Comparison of ENCODE assay signal across 23 mouse cellular contexts in genomic region chr7:109886249-109886648, GRCm38 (mm10). TPM values are rescaled to one million over a fixed set of nuclear protein-coding genes. Genes with fewer than 3 reads are reported as not detected.
DNase-seq lines count a peak whose midpoint lies in the region; ATAC-seq and TF ChIP-seq lines count a peak whose summit lies in the region.
"Had no signal": no experiment of that assay in that cellular context is flagged by ENCODE, and none has a peak within 500 bp of the region (broad histone marks: within the 10 kb centered on the region; RNA-seq: fewer than 3 reads in every experiment).

No protein-coding gene starts in this region.

- peak; percentile 28; the same call in 1 of the 2 replicates for TF ChIP-seq CTCF in kidney, postnatal 0 days (IDR thresholded peaks at IDR 0.05; ENCODE audit: low read depth)
- TF ChIP-seq CTCF in midbrain, postnatal 0 days (IDR thresholded peaks at IDR 0.05) = peak; percentile 33
- 0 out of 2 replicates have a peak, but pooled peaks have one; percentile 6 for TF ChIP-seq CTCF in brain, embryonic 14.5 days (IDR thresholded peaks at IDR 0.05; ENCODE audit: borderline replicate concordance, extremely low read depth, insufficient read depth, insufficient read length)

- no peaks in the 10 kb centered on the region for H3K9me3 ChIP-seq in kidney, postnatal 0 days (replicated peaks; ENCODE audit: low read length)
- no peaks in the 10 kb centered on the region for H3K9me3 ChIP-seq in midbrain, postnatal 0 days (ENCODE audit: low read length)
- peaks cover 4% of the 10 kb centered on the region; the same call in 1 of the 2 replicates for H3K9me3 ChIP-seq in midbrain, embryonic 10.5 days (replicated peaks)
- H3K9me3 ChIP-seq: embryonic facial prominence, embryonic 15.5 days; hindbrain, embryonic 15.5 days had no signal

- no peak overlapping the region for H3K4me3 ChIP-seq in kidney, postnatal 0 days (replicated peaks; ENCODE audit: low read depth, low read length)
- no peak overlapping the region for H3K4me3 ChIP-seq in midbrain, postnatal 0 days (ENCODE audit: low read depth, low read length)
- H3K4me3 ChIP-seq in midbrain, embryonic 10.5 days = no peak overlapping the region
- H3K4me3 ChIP-seq: embryonic facial prominence, embryonic 15.5 days; erythroblast, embryonic 14.5 days; forebrain, embryonic 10.5 days; heart, embryonic 12.5 days; hindbrain, embryonic 10.5 days; hindbrain, embryonic 15.5 days had no signal

- H3K36me3 ChIP-seq in kidney, postnatal 0 days (ENCODE audit: insufficient read depth, low read length) = no peaks in the 10 kb centered on the region
- H3K36me3 ChIP-seq in midbrain, postnatal 0 days (ENCODE audit: insufficient read depth, low read length) = peaks cover 7% of the 10 kb centered on the region; the same call in 1 of the 2 replicates
- H3K36me3 ChIP-seq in midbrain, embryonic 10.5 days = peaks cover 46% of the 10 kb centered on the region

- DNase-seq in kidney, postnatal 0 days (ENCODE audit: low spot score) = no peak
- DNase-seq in kidney, postnatal 36 days = no peak
- no peak for DNase-seq in midbrain, postnatal 0 days (ENCODE audit: low spot score)
- DNase-seq in midbrain, embryonic 10.5 days (ENCODE audit: low spot score) = no peak
- DNase-seq in brain, embryonic 14.5 days (ENCODE audit: low read depth) = peak; percentile 16
- DNase-seq in T-cell, adult 2 months (ENCODE audit: low spot score) = no peak
- DNase-seq: adrenal gland, adult 2 months; adrenal gland, postnatal 25 days; B cell, adult 2 months; cerebellum, adult 11 months; cerebellum, adult 8-10 months; cerebellum, postnatal 14 days; embryo, embryonic 11 days had no signal

- H3K9ac ChIP-seq in kidney, postnatal 0 days (ENCODE audit: low read depth, low read length) = no peak overlapping the region
- H3K9ac ChIP-seq in midbrain, postnatal 0 days (replicated peaks; ENCODE audit: low read length, poor library complexity, severe bottlenecking) = no peak overlapping the region
- H3K9ac ChIP-seq: embryonic facial prominence, embryonic 15.5 days; heart, embryonic 12.5 days; hindbrain, embryonic 15.5 days had no signal

- H3K4me1 ChIP-seq in kidney, postnatal 0 days (replicated peaks; ENCODE audit: insufficient read depth, low read length) = no peaks in the 10 kb centered on the region
- H3K4me1 ChIP-seq in midbrain, postnatal 0 days (ENCODE audit: insufficient read depth, low read length) = no peaks in the 10 kb centered on the region
- no peaks in the 10 kb centered on the region for H3K4me1 ChIP-seq in midbrain, embryonic 10.5 days
- H3K4me1 ChIP-seq: forebrain, embryonic 10.5 days; heart, embryonic 12.5 days; hindbrain, embryonic 10.5 days; hindbrain, embryonic 15.5 days had no signal

- no peak overlapping the region for H3K4me2 ChIP-seq in kidney, postnatal 0 days (ENCODE audit: low read length)
- H3K4me2 ChIP-seq in midbrain, postnatal 0 days (ENCODE audit: low read depth, low read length, poor library complexity, severe bottlenecking) = no peak overlapping the region
- H3K4me2 ChIP-seq: embryonic facial prominence, embryonic 15.5 days; heart, embryonic 12.5 days; hindbrain, embryonic 15.5 days had no signal

- H3K27me3 ChIP-seq in kidney, postnatal 0 days (ENCODE audit: insufficient read depth, low read length) = no peaks in the 10 kb centered on the region
- H3K27me3 ChIP-seq in midbrain, postnatal 0 days (ENCODE audit: insufficient read depth, low read length) = no peaks in the 10 kb centered on the region
- no peaks in the 10 kb centered on the region for H3K27me3 ChIP-seq in midbrain, embryonic 10.5 days (ENCODE audit: low read depth, poor library complexity, severe bottlenecking)
- H3K27me3 ChIP-seq: embryonic facial prominence, embryonic 15.5 days; heart, embryonic 12.5 days; hindbrain, embryonic 15.5 days had no signal

- TF ChIP-seq POLR2A in brain, embryonic 14.5 days (IDR thresholded peaks at IDR 0.05; ENCODE audit: borderline replicate concordance, extremely low read depth, insufficient read depth, insufficient read length, poor library complexity, severe bottlenecking) = no peak

- ATAC-seq in kidney, postnatal 0 days (replicated peaks; ENCODE audit: low FRiP score, low read depth) = no peak
- ATAC-seq in midbrain, postnatal 0 days (ENCODE audit: low FRiP score) = no peak
- ATAC-seq: CD4-positive, CD25-positive, alpha-beta regulatory T cell, adult 4 months; forebrain, embryonic 14.5 days; inflammation-experienced regulatory T-cells, adult 6 months had no signal

- 97% methylated on average over 1 of the region's 1 CpGs for WGBS in kidney, postnatal 0 days
- WGBS in midbrain, postnatal 0 days = 100% methylated on average over 1 of the region's 1 CpGs
- WGBS in midbrain, embryonic 10.5 days = 91% methylated on average over 1 of the region's 1 CpGs

- no peak overlapping the region for H3K27ac ChIP-seq in kidney, postnatal 0 days
- H3K27ac ChIP-seq in midbrain, postnatal 0 days (ENCODE audit: low read depth, low read length) = no peak overlapping the region
- H3K27ac ChIP-seq in midbrain, embryonic 10.5 days (replicated peaks) = no peak overlapping the region
- H3K27ac ChIP-seq: embryonic facial prominence, embryonic 15.5 days; forebrain, embryonic 10.5 days; hindbrain, embryonic 10.5 days; hindbrain, embryonic 15.5 days had no signal

RNA-seq across cellular contexts. Expression of gene Scube2, which starts 20.8 kb away (rescaled TPM):
- polyA plus RNA-seq in kidney, postnatal 0 days (2015; fragmentation: Nextera tagmentation; extraction: Ambion mirVana) = 2.0 and 2.2 TPM in 2 replicates
- total RNA-seq in midbrain, postnatal 0 days (2014; rRNA removed) = 3.0 and 4.3 TPM in 2 replicates
- 1.3 and 2.2 TPM in 2 replicates for polyA plus RNA-seq in midbrain, postnatal 0 days (2015; fragmentation: Nextera tagmentation; extraction: Ambion mirVana)
- polyA plus RNA-seq in midbrain, embryonic 10.5 days (2016; fragmentation: Nextera tagmentation; extraction: Ambion mirVana) = 3.8 and 6.7 TPM in 2 replicates
- 0.35 and 1.5 TPM in 2 replicates for polyA plus RNA-seq in brain, embryonic 14.5 days (2012; rRNA removed)
- total RNA-seq: common myeloid progenitor, adult 5-6 weeks had no signal
- polyA plus RNA-seq: CD4-positive, CD25-positive, alpha-beta regulatory T cell, adult 4 months; erythroblast, embryonic 14.5 days; inflammation-experienced regulatory T-cells, adult 6 months had no signal
